Comparison of ENCODE assay signal across 16 mouse cellular contexts in genomic region chr13:44939326-44940035, GRCm38 (mm10).
DNase-seq lines count a peak whose midpoint lies in the region; ATAC-seq and TF ChIP-seq lines count a peak whose summit lies in the region.
"Had no signal": no experiment of that assay in that cellular context is flagged by ENCODE, and none has a peak within 500 bp of the region (broad histone marks: within the 10 kb centered on the region; RNA-seq: fewer than 3 reads in every experiment).

No protein-coding gene starts in this region.

- no peaks in the 10 kb centered on the region for H3K27me3 ChIP-seq in kidney, embryonic 16.5 days (ENCODE audit: insufficient read depth, low read length)
- H3K27me3 ChIP-seq in embryonic facial prominence, embryonic 14.5 days (replicated peaks; ENCODE audit: control insufficient read depth, insufficient read depth, low read length) = no peaks in the 10 kb centered on the region
- H3K27me3 ChIP-seq: hindbrain, embryonic 13.5 days; liver, embryonic 15.5 days; midbrain, embryonic 12.5 days had no signal

- ATAC-seq in kidney, embryonic 16.5 days (ENCODE audit: low FRiP score, low TSS enrichment) = no peak
- no peak for ATAC-seq in embryonic facial prominence, embryonic 14.5 days (ENCODE audit: low read depth)

- no peak overlapping the region for H3K9ac ChIP-seq in kidney, embryonic 16.5 days (replicated peaks; ENCODE audit: low read length)
- no peak overlapping the region for H3K9ac ChIP-seq in ES-E14 (ENCODE audit: insufficient read depth, low read depth, low read length, poor library complexity, severe bottlenecking)
- H3K9ac ChIP-seq in embryonic facial prominence, embryonic 14.5 days (ENCODE audit: low read depth, low read length) = no peak overlapping the region
- H3K9ac ChIP-seq: hindbrain, embryonic 13.5 days; liver, embryonic 15.5 days; midbrain, embryonic 12.5 days had no signal

- H3K4me2 ChIP-seq in kidney, embryonic 16.5 days (replicated peaks; ENCODE audit: low read depth, low read length) = no peak overlapping the region
- H3K4me2 ChIP-seq in embryonic facial prominence, embryonic 14.5 days (ENCODE audit: low read depth, low read length) = no peak overlapping the region
- H3K4me2 ChIP-seq: hindbrain, embryonic 13.5 days; liver, embryonic 15.5 days; midbrain, embryonic 12.5 days had no signal

- 67% methylated on average over 8 of the region's 8 CpGs for WGBS in kidney, embryonic 16.5 days
- WGBS in embryonic facial prominence, embryonic 14.5 days = 54% methylated on average over 8 of the region's 8 CpGs

- H3K4me1 ChIP-seq in kidney, embryonic 16.5 days (ENCODE audit: insufficient read depth, low read length) = peaks cover 6% of the 10 kb centered on the region
- H3K4me1 ChIP-seq in ES-E14 (ENCODE audit: control insufficient read depth in 2 of 2, insufficient read depth in 2 of 2, low read length in 2 of 2, poor library complexity in 1 of 2) = peaks cover 3 to 7% of the 10 kb centered on the region in 2 experiments; a peak in 2 of 4 replicates
- H3K4me1 ChIP-seq in embryonic facial prominence, embryonic 14.5 days (ENCODE audit: control insufficient read depth, insufficient read depth, low read length) = peaks cover 8% of the 10 kb centered on the region; the same call in 1 of the 2 replicates

- H3K27ac ChIP-seq in kidney, embryonic 16.5 days (ENCODE audit: low read length) = 0 out of 2 replicates have a peak overlapping the region, but pooled peaks have one; percentile 13
- H3K27ac ChIP-seq in ES-E14 (ENCODE audit: insufficient read depth, low read depth, low read length, poor library complexity, severe bottlenecking) = peak overlapping the region; percentile 2; the same call in 1 of the 2 replicates
- no peak overlapping the region for H3K27ac ChIP-seq in embryonic facial prominence, embryonic 14.5 days (replicated peaks; ENCODE audit: low read depth, low read length)
- H3K27ac ChIP-seq: hindbrain, embryonic 13.5 days; liver, embryonic 15.5 days; midbrain, embryonic 12.5 days had no signal

- no peak overlapping the region for H3K4me3 ChIP-seq in kidney, embryonic 16.5 days (ENCODE audit: low read length)
- no peak overlapping the region; a peak in 1 of 4 replicates for H3K4me3 ChIP-seq in ES-E14 (ENCODE audit: insufficient read depth in 1 of 2, low read depth in 1 of 2, low read length in 2 of 2, poor library complexity in 1 of 2, severe bottlenecking in 1 of 2)
- no peak overlapping the region for H3K4me3 ChIP-seq in embryonic facial prominence, embryonic 14.5 days (ENCODE audit: low read depth, low read length)
- H3K4me3 ChIP-seq: erythroblast, embryonic 14.5 days; hindbrain, embryonic 13.5 days; liver, embryonic 15.5 days; midbrain, embryonic 12.5 days had no signal

- H3K36me3 ChIP-seq in kidney, embryonic 16.5 days (ENCODE audit: insufficient read depth, low read length) = no peaks in the 10 kb centered on the region
- no peaks in the 10 kb centered on the region for H3K36me3 ChIP-seq in ES-E14 (ENCODE audit: control insufficient read depth, insufficient read depth, low read length, poor library complexity, severe bottlenecking)
- peaks cover 12% of the 10 kb centered on the region; the same call in 1 of the 2 replicates for H3K36me3 ChIP-seq in embryonic facial prominence, embryonic 14.5 days (ENCODE audit: control insufficient read depth, insufficient read depth, low read length)

- DNase-seq in kidney, postnatal 14 days = no peak
- peak; percentile 44 for DNase-seq in ES-E14 (ENCODE audit: low read depth, low spot score)
- peak; percentile 64 for DNase-seq in embryonic facial prominence, embryonic 14.5 days (ENCODE audit: low spot score)
- DNase-seq in skeletal muscle tissue, adult 2 months (ENCODE audit: low read depth, low spot score) = peak; percentile 24
- no peak for DNase-seq in adrenal gland, postnatal 10 days
- no peak for DNase-seq in left cerebral cortex, postnatal 10 days (ENCODE audit: extremely low spot score in 1 of 2, low spot score in 2 of 2)
- DNase-seq: cerebellum, postnatal 10 days; kidney, postnatal 4 days; left cerebral cortex, postnatal 4 days; right cerebral cortex, postnatal 14 days; thymus, postnatal 4 days had no signal

- H3K9me3 ChIP-seq in kidney, embryonic 16.5 days (ENCODE audit: low read length) = no peaks in the 10 kb centered on the region
- H3K9me3 ChIP-seq in ES-E14 (ENCODE audit: control insufficient read depth, insufficient read depth, low read depth, low read length) = no peaks in the 10 kb centered on the region
- H3K9me3 ChIP-seq in embryonic facial prominence, embryonic 14.5 days (ENCODE audit: control insufficient read depth, low read length) = no peaks in the 10 kb centered on the region
- H3K9me3 ChIP-seq: hindbrain, embryonic 13.5 days; liver, embryonic 15.5 days; midbrain, embryonic 12.5 days had no signal

- in situ Hi-C loops in ES-E14 (cut with MboI; ENCODE audit: low sequenced_read_pairs in 2 of 2, unreplicated experiment in 2 of 2) = no loop called here

- intact Hi-C loops in left cerebral cortex, postnatal 10 days (cut with DNase I) = no loop called here

TF ChIP-seq in ES-E14, 5 proteins besides CTCF, POLR2A, EP300 and RAD21:
- TF ChIP-seq CHD2 (IDR thresholded peaks at IDR 0.05; ENCODE audit: low read depth, low read length) (peak; percentile 10; the same call in 1 of the 2 replicates), MAFK (IDR thresholded peaks at IDR 0.05; ENCODE audit: insufficient read depth, low read depth, low read length) (no peak), ZNF384 (IDR thresholded peaks at IDR 0.05; ENCODE audit: low read depth, low read length) (no peak), HCFC1 (IDR thresholded peaks at IDR 0.05; ENCODE audit: borderline replicate concordance, insufficient read depth, low read length) (no peak), ZC3H11A (IDR thresholded peaks at IDR 0.05; ENCODE audit: borderline replicate concordance, low read depth, low read length) (no peak)

Comparison
In these comparisons a context has a peak if more than half of its experiments do, and no peak if none do; other contexts are left out.
1. DNase-seq: peak in ES-E14 (single experiment), embryonic facial prominence, embryonic 14.5 days (single experiment) and skeletal muscle tissue, adult 2 months (single experiment); none in kidney, postnatal 14 days (single experiment), adrenal gland, postnatal 10 days (single experiment) and left cerebral cortex, postnatal 10 days (0 of 2).